Mouse (Mus musculus) cortical plate, adult 2 months (tissue): ENCODE data around the gene Cryl1.

Experiments
- CTCF ChIP-seq: fragments of 200-500 bp; IDR thresholded peaks from 2 replicates; pipeline ENCODE4 v1.5.1; 2011; ENCODE audit warnings: mild to moderate bottlenecking, control low read depth, low read length; ENCODE audit not compliant: insufficient read depth; ENCODE audit errors: extremely low read depth
- POLR2A ChIP-seq: fragments of 200-500 bp; IDR thresholded peaks from 2 replicates; pipeline ENCODE4 v1.6.1; 2011; ENCODE audit warnings: mild to moderate bottlenecking, low read length, control low read depth; ENCODE audit not compliant: insufficient read depth; ENCODE audit errors: extremely low read depth

GRCm38 (mm10) chr14:57301600-57302230, 96.6 kb downstream of the Cryl1 start:
- no peak for TF ChIP-seq POLR2A
- TF ChIP-seq CTCF: no peak
